Comparison of ENCODE assay signal across 22 mouse cellular contexts in genomic region chr14:16427569-16427968, GRCm38 (mm10).
DNase-seq lines count a peak whose midpoint lies in the region; ATAC-seq and TF ChIP-seq lines count a peak whose summit lies in the region.
"Had no signal": no experiment of that assay in that cellular context is flagged by ENCODE, and none has a peak within 500 bp of the region (broad histone marks: within the 10 kb centered on the region; RNA-seq: fewer than 3 reads in every experiment).

No protein-coding gene starts in this region.

- no peak overlapping the region for H3K4me2 ChIP-seq in lung, embryonic 14.5 days
- H3K4me2 ChIP-seq in CH12.LX (ENCODE audit: insufficient read depth, low read depth, poor library complexity, severe bottlenecking) = no peak overlapping the region
- no peak overlapping the region for H3K4me2 ChIP-seq in kidney, embryonic 14.5 days (replicated peaks; ENCODE audit: low read depth, low read length)
- H3K4me2 ChIP-seq: embryonic facial prominence, embryonic 13.5 days; forebrain, embryonic 13.5 days; hindbrain, embryonic 12.5 days had no signal

- no peak for TF ChIP-seq CTCF in lung, embryonic 14.5 days (IDR thresholded peaks at IDR 0.05; ENCODE audit: low read depth)
- no peak for TF ChIP-seq CTCF in lung, adult 2 months (IDR thresholded peaks at IDR 0.05; ENCODE audit: insufficient read depth, low read length)
- no peak for TF ChIP-seq CTCF in CH12.LX (conservative IDR thresholded peaks at IDR 0.05 in 1 of 2, IDR thresholded peaks at IDR 0.05 in 1 of 2; ENCODE audit: low read depth in 2 of 2, low read length in 2 of 2)

- no peak; the same call in 1 of the 2 replicates for TF ChIP-seq EP300 in CH12.LX (IDR thresholded peaks at IDR 0.05; ENCODE audit: low read length)

- peak; percentile 21 for DNase-seq in lung, embryonic 14.5 days
- DNase-seq in lung, adult 2 months = no peak
- peak; percentile 56 for DNase-seq in CH12.LX (ENCODE audit: extremely low read depth)
- no peak for DNase-seq in ovary, postnatal 14 days (ENCODE audit: low spot score)
- DNase-seq: adrenal gland, postnatal 10 days; cerebellum, adult 11 months; cerebellum, adult 8-10 months; cerebellum, postnatal 14 days; forebrain, postnatal 0 days; gastrocnemius, adult 2 months; gastrocnemius, postnatal 25 days; heart, adult 11 months; heart, postnatal 10 days; heart, postnatal 4 days had no signal

- H3K4me3 ChIP-seq in lung, embryonic 14.5 days (ENCODE audit: low read depth, low read length) = no peak overlapping the region
- no peak overlapping the region for H3K4me3 ChIP-seq in lung, adult 2 months (replicated peaks; ENCODE audit: extremely low read depth, low read depth, low read length)
- H3K4me3 ChIP-seq in CH12.LX (replicated peaks in 1 of 3; ENCODE audit: low read depth in 2 of 3, low read length in 2 of 3, poor library complexity in 1 of 3) = no peak overlapping the region
- H3K4me3 ChIP-seq in kidney, embryonic 14.5 days (ENCODE audit: low read length) = no peak overlapping the region
- H3K4me3 ChIP-seq: embryonic facial prominence, embryonic 13.5 days; forebrain, embryonic 13.5 days; gastrocnemius, adult 2 months; heart, embryonic 10.5 days; hindbrain, embryonic 12.5 days had no signal

- no peaks in the 10 kb centered on the region for H3K27me3 ChIP-seq in lung, embryonic 14.5 days (ENCODE audit: insufficient read depth, low read length)
- H3K27me3 ChIP-seq in CH12.LX (replicated peaks) = no peaks in the 10 kb centered on the region
- H3K27me3 ChIP-seq in kidney, embryonic 14.5 days (ENCODE audit: control insufficient read depth, insufficient read depth, low read length) = no peaks in the 10 kb centered on the region
- H3K27me3 ChIP-seq: embryonic facial prominence, embryonic 13.5 days; forebrain, embryonic 13.5 days; hindbrain, embryonic 12.5 days had no signal

- in situ Hi-C loops in CH12.LX (cut with MboI; ENCODE audit: low pct_ligation_motif_present, low pct_unique_long_range_greater_than_20kb, low sequenced_read_pairs) = no loop called here

- no peak overlapping the region for H3K27ac ChIP-seq in lung, embryonic 14.5 days (ENCODE audit: low read depth)
- no peak overlapping the region for H3K27ac ChIP-seq in CH12.LX (ENCODE audit: insufficient read depth, low read depth)
- H3K27ac ChIP-seq in kidney, embryonic 14.5 days (ENCODE audit: low read depth, low read length) = no peak overlapping the region
- H3K27ac ChIP-seq: embryonic facial prominence, embryonic 13.5 days; forebrain, embryonic 13.5 days; gastrocnemius, adult 2 months; heart, embryonic 10.5 days; hindbrain, embryonic 12.5 days; hindbrain, postnatal 0 days had no signal

- no peak for TF ChIP-seq RAD21 in CH12.LX (IDR thresholded peaks at IDR 0.05; ENCODE audit: low read depth, low read length)

- TF ChIP-seq POLR2A in lung, adult 2 months (IDR thresholded peaks at IDR 0.05; ENCODE audit: borderline replicate concordance, extremely low read depth, low read depth, low read length) = no peak
- TF ChIP-seq POLR2A in CH12.LX (IDR thresholded peaks at IDR 0.05; ENCODE audit: low read depth, low read length) = no peak

- no peaks in the 10 kb centered on the region for H3K4me1 ChIP-seq in lung, embryonic 14.5 days (ENCODE audit: insufficient read depth)
- no peaks in the 10 kb centered on the region for H3K4me1 ChIP-seq in lung, adult 2 months (ENCODE audit: control insufficient read depth, insufficient read depth, low read length)
- peaks cover 2 to 15% of the 10 kb centered on the region in 2 experiments; a peak in 2 of 4 replicates for H3K4me1 ChIP-seq in CH12.LX (ENCODE audit: control insufficient read depth in 1 of 2, insufficient read depth in 2 of 2)
- no peaks in the 10 kb centered on the region for H3K4me1 ChIP-seq in kidney, embryonic 14.5 days (ENCODE audit: control insufficient read depth, insufficient read depth, low read length)
- H3K4me1 ChIP-seq: embryonic facial prominence, embryonic 13.5 days; forebrain, embryonic 13.5 days; heart, embryonic 10.5 days; hindbrain, embryonic 12.5 days had no signal

- dilution Hi-C loops in CH12.LX (cut with MboI; ENCODE audit: extremely low pct_ligation_motif_present, extremely low pct_unique_long_range_greater_than_20kb, low sequenced_read_pairs) = no loop called here

- no peaks in the 10 kb centered on the region for H3K79me2 ChIP-seq in CH12.LX (replicated peaks; ENCODE audit: control insufficient read depth, extremely low read depth, insufficient read depth, poor library complexity, severe bottlenecking)

- H3K36me3 ChIP-seq in lung, embryonic 14.5 days (ENCODE audit: insufficient read depth) = peaks cover 63% of the 10 kb centered on the region
- peaks cover 15 to 50% of the 10 kb centered on the region in 2 experiments for H3K36me3 ChIP-seq in CH12.LX (replicated peaks in 1 of 2; ENCODE audit: control insufficient read depth in 1 of 2, insufficient read depth in 1 of 2, low read length in 1 of 2)
- H3K36me3 ChIP-seq in kidney, embryonic 14.5 days (ENCODE audit: control insufficient read depth, insufficient read depth, low read length) = peaks cover 59% of the 10 kb centered on the region

- H3K9ac ChIP-seq in lung, embryonic 14.5 days = no peak overlapping the region
- no peak overlapping the region for H3K9ac ChIP-seq in CH12.LX (ENCODE audit: insufficient read depth, low read depth)
- no peak overlapping the region for H3K9ac ChIP-seq in kidney, embryonic 14.5 days (ENCODE audit: low read depth, low read length)
- H3K9ac ChIP-seq: embryonic facial prominence, embryonic 13.5 days; forebrain, embryonic 13.5 days; forebrain, postnatal 0 days; hindbrain, embryonic 12.5 days had no signal

- 51% methylated on average over 4 of the region's 4 CpGs for WGBS in lung, embryonic 14.5 days
- 42% methylated on average over 4 of the region's 4 CpGs for WGBS in lung, adult 2 months
- WGBS in kidney, embryonic 14.5 days = 86% methylated on average over 4 of the region's 4 CpGs

- no peak for ATAC-seq in lung, embryonic 14.5 days (ENCODE audit: insufficient read depth)
- ATAC-seq in granulocyte monocyte progenitor cell, adult 5-6 weeks (replicated peaks; ENCODE audit: poor library complexity, severe bottlenecking) = peak; percentile 98
- no peak for ATAC-seq in kidney, embryonic 14.5 days (ENCODE audit: low FRiP score, low TSS enrichment)
- ATAC-seq: forebrain, embryonic 13.5 days; forebrain, postnatal 0 days; hindbrain, postnatal 0 days had no signal

- no peaks in the 10 kb centered on the region for H3K9me3 ChIP-seq in lung, embryonic 14.5 days (ENCODE audit: low read depth, low read length)
- no peaks in the 10 kb centered on the region for H3K9me3 ChIP-seq in CH12.LX (replicated peaks; ENCODE audit: low read length)
- no peaks in the 10 kb centered on the region for H3K9me3 ChIP-seq in kidney, embryonic 14.5 days (ENCODE audit: control insufficient read depth, low read length)
- H3K9me3 ChIP-seq: embryonic facial prominence, embryonic 13.5 days; forebrain, embryonic 13.5 days; G1E; heart, embryonic 10.5 days; hindbrain, embryonic 12.5 days had no signal

TF ChIP-seq in CH12.LX, 34 proteins besides CTCF, POLR2A, EP300 and RAD21:
- peak; percentile 94; the same call in 1 of the 2 replicates for TF ChIP-seq IRF4 (IDR thresholded peaks at IDR 0.05; ENCODE audit: low read depth, low read length)
- TF ChIP-seq MXI1 (IDR thresholded peaks at IDR 0.05; ENCODE audit: low read depth, low read length) = no peak
TF ChIP-seq in CH12.LX: peak in this region for 1.

Comparison
In these comparisons a context has a peak if more than half of its experiments do, and no peak if none do; other contexts are left out.
1. DNase-seq: peak in lung, embryonic 14.5 days (single experiment) and CH12.LX (single experiment); none in lung, adult 2 months (single experiment) and ovary, postnatal 14 days (single experiment).